Mouse (Mus musculus): ENCODE measurements at regions not wholly inside any gene's neighbourhood (a gene's known extent, or its start where the extent isn't known, plus 50 kb on each side); places are given as distances from the start of the nearest gene placed in this dataset.

GRCm38 (mm10) chr5:64022633-64023323 is 54.1 kb upstream of the Rell1 start:
- no peak for DNase-seq (ENCODE audit: low read depth, low spot score)

- no peak for DNase-seq (ENCODE audit: low read depth, low spot score)
Observed at GRCm38 (mm10) chr5:64023324-64023650, 54.6 kb upstream of the Rell1 start.

DNA sequence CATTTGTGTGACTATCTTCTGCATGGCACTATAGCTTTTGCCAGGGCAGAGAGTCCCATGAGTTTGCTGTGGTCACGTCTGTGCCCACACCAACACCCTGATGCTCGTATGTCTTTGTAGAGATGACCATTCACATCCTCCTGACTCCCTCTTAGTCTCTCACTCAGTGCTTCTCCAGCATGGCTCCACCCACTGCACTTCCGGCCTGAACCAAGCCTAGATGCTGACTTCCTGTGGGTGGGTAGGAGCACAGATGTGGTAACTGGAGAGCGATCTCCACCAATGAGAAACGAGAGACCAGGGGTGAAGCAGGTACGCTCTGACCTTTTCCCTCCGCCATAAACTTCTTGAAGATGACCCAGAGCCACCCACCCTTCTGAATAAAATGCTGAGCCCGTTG is 55.7 kb upstream of the Rell1 start:
- peak; percentile 74 for DNase-seq (ENCODE audit: low read depth, low spot score)

- DNase-seq (ENCODE audit: low read depth, low spot score) = no peak
Observed at GRCm38 (mm10) chr5:64027733-64028132, 59.0 kb upstream of the Rell1 start.

- DNase-seq (ENCODE audit: low read depth, low spot score) = peak; percentile 67
Observed at GRCm38 (mm10) chr5:64029622-64030145, 61.0 kb upstream of the Rell1 start.

DNA sequence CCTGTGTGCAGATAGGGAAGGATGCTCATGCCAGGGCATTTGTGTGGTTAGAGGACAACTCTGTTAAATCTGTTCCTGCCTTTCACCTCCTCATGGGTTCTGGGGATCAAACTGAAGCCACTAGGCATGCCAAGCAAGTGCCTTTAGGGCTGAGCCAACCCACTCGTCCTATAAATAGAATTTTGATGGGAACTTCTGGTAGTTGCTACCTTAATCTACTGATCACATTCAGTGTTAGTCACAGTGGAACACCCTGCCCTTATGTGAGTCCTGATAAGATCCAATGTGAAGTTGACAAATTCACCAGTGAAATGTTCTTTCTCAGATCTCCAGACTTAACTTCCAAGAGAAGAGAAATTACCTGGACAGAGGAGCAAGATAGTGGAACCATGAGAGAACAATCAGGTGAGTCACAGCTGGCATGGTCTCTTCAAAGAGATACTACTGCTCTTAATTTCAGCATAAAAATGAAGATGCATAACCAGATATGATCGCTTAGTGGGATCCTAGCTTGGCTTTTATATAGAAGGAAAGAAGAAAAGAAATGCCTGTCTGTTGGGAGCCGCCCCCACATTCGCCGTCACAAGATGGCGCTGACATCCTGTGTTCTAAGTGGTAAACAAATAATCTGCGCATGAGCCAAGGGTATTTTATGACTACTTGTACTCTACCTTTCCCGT is 61.7 kb upstream of the Rell1 start:
- DNase-seq (ENCODE audit: low read depth, low spot score) = peak; percentile 71

GRCm38 (mm10) chr5:64038394-64038793 is 54.4 kb upstream of the Pgm2 start:
- peak; percentile 26 for DNase-seq (ENCODE audit: low read depth, low spot score)

DNA sequence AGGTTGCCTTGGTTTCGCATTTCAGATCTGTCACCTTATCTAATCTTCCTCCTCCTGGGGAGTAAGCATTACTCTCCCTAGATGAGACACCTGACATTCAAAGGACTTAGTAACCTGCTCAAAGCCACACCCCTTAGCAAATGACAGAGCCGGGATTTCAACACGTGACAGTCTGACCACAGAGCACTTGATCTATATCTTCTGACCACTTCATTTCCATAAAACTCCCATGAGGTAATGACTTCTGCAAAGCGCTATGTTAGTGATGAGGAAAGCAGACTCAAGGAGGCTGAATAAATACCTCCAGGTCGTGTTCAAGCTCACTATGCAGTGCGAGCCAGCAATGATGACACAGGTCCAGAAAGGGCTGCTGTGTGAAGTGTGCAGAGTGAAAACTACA is 52.1 kb upstream of the Pgm2 start:
- peak; percentile 79 for DNase-seq (ENCODE audit: low read depth, low spot score)
